Mouse (Mus musculus): ENCODE measurements around the gene Ccnd3. TPM values are rescaled to one million over a fixed set of nuclear protein-coding genes. Genes with fewer than 3 reads are reported as not detected.
"Not testable (repeated sequence)": the region's sequence is repeated elsewhere in the genome, so short reads cannot be mapped to it uniquely, and the experiment has no call there.

The Ccnd3 gene
- polyA plus RNA-seq, 1 experiment = 1,622 TPM

- Histone ChIP-seq H3K27ac (ENCODE audit: control insufficient read depth, insufficient read depth, low read length) (peak overlapping the region; percentile 94), H3K4me1 (replicated peaks; ENCODE audit: control insufficient read depth, insufficient read depth, low read length) (peaks cover 68% of the 10 kb centered on the region), H3K36me3 (ENCODE audit: control insufficient read depth, insufficient read depth, low read length) (peaks cover 66% of the 10 kb centered on the region), H3K4me3 (ENCODE audit: control insufficient read depth, insufficient read depth, low read length) (peak overlapping the region; percentile 92), H3K27me3 (ENCODE audit: control insufficient read depth, insufficient read depth, low read length) (no peaks in the 10 kb centered on the region)
- DNase-seq = peak; percentile 58
- TF ChIP-seq CTCF (IDR thresholded peaks at IDR 0.05; ENCODE audit: borderline replicate concordance, control insufficient read depth, extremely low read depth, insufficient read depth, low read length, poor library complexity) (peak; percentile 75; the same call in 1 of the 2 replicates), POLR2A (IDR thresholded peaks at IDR 0.05; ENCODE audit: control insufficient read depth, extremely low read depth, insufficient read depth, low read length, poor library complexity) (no peak)
- 22% methylated on average over 10 of the region's 10 CpGs for WGBS
Measured at GRCm38 (mm10) chr17:47597838-47598579, 93.2 kb downstream of the Ccnd3 start.

GRCm38 (mm10) chr17:47598580-47599304, 93.9 kb downstream of the Ccnd3 start:
- not testable (repeated sequence) for H3K27me3 ChIP-seq (ENCODE audit: control insufficient read depth, insufficient read depth, low read length); DNase-seq
- peak overlapping the region; percentile 28 for H3K4me3 ChIP-seq (ENCODE audit: control insufficient read depth, insufficient read depth, low read length)
- peaks cover 67% of the 10 kb centered on the region for H3K4me1 ChIP-seq (replicated peaks; ENCODE audit: control insufficient read depth, insufficient read depth, low read length)
- peaks cover 67% of the 10 kb centered on the region for H3K36me3 ChIP-seq (ENCODE audit: control insufficient read depth, insufficient read depth, low read length)
- peak overlapping the region; percentile 94 for H3K27ac ChIP-seq (ENCODE audit: control insufficient read depth, insufficient read depth, low read length)
- 67% methylated on average over 10 of the region's 10 CpGs for WGBS

GRCm38 (mm10) chr17:47599511-47600297, 94.9 kb downstream of the Ccnd3 start:
- H3K4me1 ChIP-seq (replicated peaks; ENCODE audit: control insufficient read depth, insufficient read depth, low read length) = peaks cover 67% of the 10 kb centered on the region
- no peak for TF ChIP-seq POLR2A (IDR thresholded peaks at IDR 0.05; ENCODE audit: control insufficient read depth, extremely low read depth, insufficient read depth, low read length, poor library complexity)
- TF ChIP-seq CTCF (IDR thresholded peaks at IDR 0.05; ENCODE audit: borderline replicate concordance, control insufficient read depth, extremely low read depth, insufficient read depth, low read length, poor library complexity) = no peak
- H3K27ac ChIP-seq (ENCODE audit: control insufficient read depth, insufficient read depth, low read length) = peak overlapping the region; percentile 94
- DNase-seq = peak; percentile 55
- no peaks in the 10 kb centered on the region for H3K27me3 ChIP-seq (ENCODE audit: control insufficient read depth, insufficient read depth, low read length)
- 81% methylated on average over 11 of the region's 11 CpGs for WGBS
- no peak overlapping the region for H3K4me3 ChIP-seq (ENCODE audit: control insufficient read depth, insufficient read depth, low read length)
- peaks cover 71% of the 10 kb centered on the region for H3K36me3 ChIP-seq (ENCODE audit: control insufficient read depth, insufficient read depth, low read length)

- Histone ChIP-seq H3K36me3 (ENCODE audit: control insufficient read depth, insufficient read depth, low read length) (peaks cover 60% of the 10 kb centered on the region), H3K4me1 (replicated peaks; ENCODE audit: control insufficient read depth, insufficient read depth, low read length) (peaks cover 59% of the 10 kb centered on the region), H3K4me3 (ENCODE audit: control insufficient read depth, insufficient read depth, low read length) (no peak overlapping the region), H3K27me3 (ENCODE audit: control insufficient read depth, insufficient read depth, low read length) (no peaks in the 10 kb centered on the region), H3K27ac (ENCODE audit: control insufficient read depth, insufficient read depth, low read length) (peak overlapping the region; percentile 94)
- WGBS = 38% methylated on average over 13 of the region's 13 CpGs
- TF ChIP-seq POLR2A (IDR thresholded peaks at IDR 0.05; ENCODE audit: control insufficient read depth, extremely low read depth, insufficient read depth, low read length, poor library complexity) = no peak
- peak; percentile 41 for DNase-seq
Measured at GRCm38 (mm10) chr17:47600601-47601388, 95.9 kb downstream of the Ccnd3 start.

GRCm38 (mm10) chr17:47601389-47601755, 96.5 kb downstream of the Ccnd3 start:
- Histone ChIP-seq H3K4me1 (replicated peaks; ENCODE audit: control insufficient read depth, insufficient read depth, low read length) (peaks cover 54% of the 10 kb centered on the region), H3K36me3 (ENCODE audit: control insufficient read depth, insufficient read depth, low read length) (peaks cover 56% of the 10 kb centered on the region), H3K27me3 (ENCODE audit: control insufficient read depth, insufficient read depth, low read length) (no peaks in the 10 kb centered on the region), H3K4me3 (ENCODE audit: control insufficient read depth, insufficient read depth, low read length) (no peak overlapping the region), H3K27ac (ENCODE audit: control insufficient read depth, insufficient read depth, low read length) (peak overlapping the region; percentile 94)
- DNase-seq = peak; percentile 30
- TF ChIP-seq CTCF (IDR thresholded peaks at IDR 0.05; ENCODE audit: borderline replicate concordance, control insufficient read depth, extremely low read depth, insufficient read depth, low read length, poor library complexity) (no peak), POLR2A (IDR thresholded peaks at IDR 0.05; ENCODE audit: control insufficient read depth, extremely low read depth, insufficient read depth, low read length, poor library complexity) (no peak)
- 93% methylated on average over 10 of the region's 10 CpGs for WGBS

GRCm38 (mm10) chr17:47602289-47602688, 97.4 kb downstream of the Ccnd3 start:
- Histone ChIP-seq H3K27ac (ENCODE audit: control insufficient read depth, insufficient read depth, low read length) (no peak overlapping the region), H3K4me3 (ENCODE audit: control insufficient read depth, insufficient read depth, low read length) (no peak overlapping the region), H3K27me3 (ENCODE audit: control insufficient read depth, insufficient read depth, low read length) (no peaks in the 10 kb centered on the region), H3K4me1 (replicated peaks; ENCODE audit: control insufficient read depth, insufficient read depth, low read length) (peaks cover 45% of the 10 kb centered on the region), H3K36me3 (ENCODE audit: control insufficient read depth, insufficient read depth, low read length) (peaks cover 47% of the 10 kb centered on the region)
- TF ChIP-seq CTCF (IDR thresholded peaks at IDR 0.05; ENCODE audit: borderline replicate concordance, control insufficient read depth, extremely low read depth, insufficient read depth, low read length, poor library complexity) (no peak), POLR2A (IDR thresholded peaks at IDR 0.05; ENCODE audit: control insufficient read depth, extremely low read depth, insufficient read depth, low read length, poor library complexity) (no peak)
- 96% methylated on average over 11 of the region's 11 CpGs for WGBS
- DNase-seq = no peak

All from thymus, adult 2 months (tissue).